Mouse (Mus musculus) small intestine, adult 10 weeks (tissue): ENCODE data around the gene Lsm14a. TPM values are rescaled to one million over a fixed set of nuclear protein-coding genes. Genes with fewer than 3 reads are reported as not detected.

Source experiments
- polyA plus RNA-seq: library from polyadenylated mRNA; stranded (reverse); fragments of 350-450 nt; fragmentation: Illumina TruSeq; extraction: RNeasy Lipid Tissue Mini Kit (QIAGEN cat#74804); gene quantifications from one replicate; pipeline ENCODE4 v1.2.3, GENCODE M21; 2014; ENCODE audit warnings: low replicate concordance

Lsm14a gene
- 119 TPM for polyA plus RNA-seq

GRCm38 (mm10) chr7:34393215-34393614, at the start of gene Lsm14a:
Gene Lsm14a, minus strand, starts transcription at chr7:34393315.

DNA sequence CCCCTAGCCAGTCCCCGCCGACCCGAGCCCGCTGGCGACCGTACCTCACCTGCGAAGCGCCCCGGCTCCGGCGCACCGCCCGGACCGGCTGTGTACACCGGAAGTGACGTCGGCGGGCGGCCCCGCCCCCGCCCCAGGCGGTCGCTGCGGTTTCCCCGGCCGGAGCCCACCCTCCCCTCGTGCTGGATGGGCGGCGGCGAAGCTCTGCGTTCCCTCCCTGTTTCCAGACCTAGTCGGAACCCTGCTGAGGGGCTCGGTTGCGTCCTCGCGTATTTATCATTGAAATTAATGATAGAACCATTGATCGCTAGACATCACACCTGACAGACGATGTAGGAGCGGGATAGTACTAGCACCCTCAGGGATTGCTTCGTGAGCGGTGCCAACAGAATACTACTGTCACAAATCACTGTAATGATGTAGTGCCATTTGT, 79.7 kb downstream of the Lsm14a start, which contains the start of gene 4931406P16Rik:
TSS of gene 4931406P16Rik (minus strand) at position 109 of the 433 bp plus-strand sequence.

Other genes starting within 250 kb of the Lsm14a start
- 57.0 TPM for gene Uba2, start 223.7 kb downstream of the Lsm14a start, polyA plus RNA-seq
- gene Pdcd2l, start 196.7 kb downstream of the Lsm14a start, polyA plus RNA-seq = 2.3 TPM
- 20.1 TPM for gene Gpi1, start 163.0 kb downstream of the Lsm14a start, polyA plus RNA-seq
- not detected for gene Gm6096, start 142.3 kb downstream of the Lsm14a start, polyA plus RNA-seq
- 29.7 TPM for gene 4931406P16Rik, start 79.8 kb downstream of the Lsm14a start, polyA plus RNA-seq